Mouse (Mus musculus) CH12.LX (cell line): ENCODE results near the gene Wnt6. TPM values are rescaled to one million over a fixed set of nuclear protein-coding genes. Genes with fewer than 3 reads are reported as not detected.

Experiments used
- DNase-seq: peaks from one replicate; pipeline ENCODE4 v3.0.0-alpha.2; 2013; ENCODE audit errors: extremely low read depth
- H3K27ac ChIP-seq: 2 replicates; pipeline ENCODE4 v1.5.1; 2012; ENCODE audit warnings: low read depth, mild to moderate bottlenecking, control low read depth, moderate library complexity; ENCODE audit not compliant: insufficient read depth
- H3K27me3 ChIP-seq: replicated peaks from 2 replicates; pipeline ENCODE3; 2012; ENCODE audit warnings: inconsistent platforms
- H3K36me3 ChIP-seq, 2 experiments: replicated peaks in 1 of 2; 2 replicates each; pipeline versions ENCODE3 to v1.6.1; 2012; ENCODE audit warnings: inconsistent platforms in 1 of 2, low read length in 1 of 2, mild to moderate bottlenecking in 1 of 2, mixed read lengths in 1 of 2, moderate library complexity in 1 of 2; ENCODE audit not compliant: control insufficient read depth in 1 of 2, insufficient read depth in 1 of 2
- H3K4me1 ChIP-seq, 2 experiments: 2 replicates each; pipeline ENCODE4 v1.6.1; 2012; ENCODE audit warnings: inconsistent platforms in 1 of 2, moderate library complexity in 1 of 2; ENCODE audit not compliant: insufficient read depth in 2 of 2, control insufficient read depth in 1 of 2
- H3K4me2 ChIP-seq: 2 replicates; pipeline ENCODE4 v1.6.1; 2012; ENCODE audit warnings: low read depth, mild to moderate bottlenecking, control low read depth; ENCODE audit not compliant: poor library complexity, insufficient read depth, severe bottlenecking
- H3K4me3 ChIP-seq, 3 experiments: fragments of 150-350 bp in 1 of 3; sonication (generic) in 1 of 3; replicated peaks in 1 of 3; 2 replicates each; pipeline versions ENCODE3 to v1.5.1; 2011 to 2012; ENCODE audit warnings: low read depth in 2 of 3, low read length in 2 of 3, mild to moderate bottlenecking in 2 of 3, moderate library complexity in 2 of 3, control low read depth in 1 of 3, improper control_type of control experiment in 1 of 3, inconsistent platforms in 1 of 3, mixed read lengths in 1 of 3; ENCODE audit not compliant: poor library complexity in 1 of 3
- H3K79me2 ChIP-seq: replicated peaks from 2 replicates; pipeline ENCODE4 v1.6.1; 2012; ENCODE audit warnings: mild to moderate bottlenecking, moderate library complexity; ENCODE audit not compliant: control insufficient read depth, poor library complexity, insufficient read depth, severe bottlenecking; ENCODE audit errors: extremely low read depth
- H3K9ac ChIP-seq: 2 replicates; pipeline ENCODE4 v1.6.1; 2012; ENCODE audit warnings: low read depth, mild to moderate bottlenecking, control low read depth, moderate library complexity; ENCODE audit not compliant: insufficient read depth
- H3K9me3 ChIP-seq: replicated peaks from 2 replicates; pipeline ENCODE3; 2012; ENCODE audit warnings: low read length, inconsistent platforms, mixed read lengths
- BHLHE40 ChIP-seq: IDR thresholded peaks from 2 replicates; pipeline ENCODE4 v1.6.1; 2011; ENCODE audit warnings: mild to moderate bottlenecking, low read depth, low read length, improper control_type of control experiment
- CHD1 ChIP-seq: IDR thresholded peaks from 2 replicates; pipeline ENCODE4 v1.6.1; 2012; ENCODE audit warnings: low read depth, low read length, improper control_type of control experiment, inconsistent platforms
- CHD2 ChIP-seq: IDR thresholded peaks from 2 replicates; pipeline ENCODE4 v1.6.1; 2011; ENCODE audit warnings: low read length, improper control_type of control experiment
- CTCF ChIP-seq, 2 experiments: IDR thresholded peaks in 1 of 2; conservative IDR thresholded peaks in 1 of 2; 2 replicates each; pipeline ENCODE4 v1.5.1; 2011 to 2012; ENCODE audit warnings: low read depth in 2 of 2, low read length in 2 of 2, improper control_type of control experiment in 1 of 2, inconsistent platforms in 1 of 2, mild to moderate bottlenecking in 1 of 2, moderate library complexity in 1 of 2
- ELF1 ChIP-seq: IDR thresholded peaks from 2 replicates; pipeline ENCODE4 v1.6.1; 2014; ENCODE audit warnings: low read depth, mild to moderate bottlenecking, inconsistent platforms, low read length, improper control_type of control experiment
- EP300 ChIP-seq: IDR thresholded peaks from 2 replicates; pipeline ENCODE4 v1.6.1; 2011; ENCODE audit warnings: low read length, improper control_type of control experiment
- ETS1 ChIP-seq: conservative IDR thresholded peaks from 2 replicates; pipeline ENCODE4 v1.6.1; 2012; ENCODE audit warnings: low read depth, mild to moderate bottlenecking, inconsistent platforms, low read length, improper control_type of control experiment, moderate library complexity
- GABPA ChIP-seq: IDR thresholded peaks from 2 replicates; pipeline ENCODE4 v1.6.1; 2012; ENCODE audit warnings: low read depth, low read length, improper control_type of control experiment, inconsistent platforms; ENCODE audit not compliant: insufficient replicate concordance
- HCFC1 ChIP-seq: IDR thresholded peaks from 2 replicates; pipeline ENCODE4 v1.6.1; 2012; ENCODE audit warnings: low read depth, mild to moderate bottlenecking, inconsistent platforms, low read length, improper control_type of control experiment
- IRF4 ChIP-seq: IDR thresholded peaks from 2 replicates; pipeline ENCODE4 v1.6.1; 2014; ENCODE audit warnings: low read depth, mild to moderate bottlenecking, inconsistent platforms, low read length, improper control_type of control experiment
- JUN ChIP-seq: IDR thresholded peaks from 2 replicates; pipeline ENCODE4 v1.6.1; 2011; ENCODE audit warnings: low read depth, mild to moderate bottlenecking, low read length, improper control_type of control experiment, moderate library complexity; ENCODE audit not compliant: insufficient read depth
- JUND ChIP-seq: conservative IDR thresholded peaks from 2 replicates; pipeline ENCODE4 v1.6.1; 2011; ENCODE audit warnings: low read depth, low read length, improper control_type of control experiment
- KAT2A ChIP-seq: IDR thresholded peaks from 2 replicates; pipeline ENCODE4 v1.6.1; 2012; ENCODE audit warnings: low read length, improper control_type of control experiment, inconsistent platforms; ENCODE audit not compliant: insufficient replicate concordance
- MAFK ChIP-seq: IDR thresholded peaks from 2 replicates; pipeline ENCODE4 v1.6.1; 2011; ENCODE audit warnings: low read length, improper control_type of control experiment; ENCODE audit not compliant: insufficient replicate concordance
- MAX ChIP-seq: IDR thresholded peaks from 2 replicates; pipeline ENCODE4 v1.6.1; 2011; ENCODE audit warnings: low read length, improper control_type of control experiment
- MAZ ChIP-seq: IDR thresholded peaks from 2 replicates; pipeline ENCODE4 v1.6.1; 2012; ENCODE audit warnings: low read depth, mild to moderate bottlenecking, inconsistent platforms, low read length, improper control_type of control experiment, moderate library complexity
- MEF2A ChIP-seq: IDR thresholded peaks from 2 replicates; pipeline ENCODE4 v1.6.1; 2014; ENCODE audit warnings: low read depth, mild to moderate bottlenecking, inconsistent platforms, low read length, improper control_type of control experiment, borderline replicate concordance
- MXI1 ChIP-seq: IDR thresholded peaks from 2 replicates; pipeline ENCODE4 v1.6.1; 2011; ENCODE audit warnings: mild to moderate bottlenecking, low read depth, low read length, improper control_type of control experiment
- MYC ChIP-seq: IDR thresholded peaks from 2 replicates; pipeline ENCODE4 v1.6.1; 2011; ENCODE audit warnings: low read depth, mild to moderate bottlenecking, improper control_type of control experiment, low read length
- NELFE ChIP-seq: IDR thresholded peaks from 2 replicates; pipeline ENCODE4 v1.6.1; 2011; ENCODE audit warnings: low read depth, low read length, improper control_type of control experiment
- NRF1 ChIP-seq: IDR thresholded peaks from 2 replicates; pipeline ENCODE4 v1.6.1; 2014; ENCODE audit warnings: low read depth, mild to moderate bottlenecking, inconsistent platforms, low read length, improper control_type of control experiment, moderate library complexity
- PAX5 ChIP-seq: IDR thresholded peaks from 2 replicates; pipeline ENCODE4 v1.6.1; 2012; ENCODE audit warnings: low read length, inconsistent platforms, mixed read lengths
- POLR2A ChIP-seq: IDR thresholded peaks from 2 replicates; pipeline ENCODE4 v1.6.1; 2011; ENCODE audit warnings: low read depth, mild to moderate bottlenecking, improper control_type of control experiment, low read length
- POLR2AphosphoS2 ChIP-seq: IDR thresholded peaks from 2 replicates; pipeline ENCODE4 v1.6.1; 2011; ENCODE audit warnings: low read depth, low read length, improper control_type of control experiment
- RAD21 ChIP-seq: IDR thresholded peaks from 2 replicates; pipeline ENCODE4 v1.6.1; 2011; ENCODE audit warnings: low read depth, mild to moderate bottlenecking, low read length, improper control_type of control experiment, moderate library complexity
- RCOR1 ChIP-seq: conservative IDR thresholded peaks from 2 replicates; pipeline ENCODE4 v1.6.1; 2012; ENCODE audit warnings: low read depth, mild to moderate bottlenecking, inconsistent platforms, low read length, improper control_type of control experiment
- SIN3A ChIP-seq: IDR thresholded peaks from 2 replicates; pipeline ENCODE4 v1.6.1; 2012; ENCODE audit warnings: low read length, improper control_type of control experiment, inconsistent platforms
- SMC3 ChIP-seq: IDR thresholded peaks from 2 replicates; pipeline ENCODE4 v1.6.1; 2011; ENCODE audit warnings: low read depth, low read length, improper control_type of control experiment
- TBP ChIP-seq: conservative IDR thresholded peaks from 2 replicates; pipeline ENCODE4 v1.6.1; 2011; ENCODE audit warnings: low read depth, low read length, improper control_type of control experiment
- TCF12 ChIP-seq: IDR thresholded peaks from 2 replicates; pipeline ENCODE4 v1.6.1; 2014; ENCODE audit warnings: low read depth, mild to moderate bottlenecking, inconsistent platforms, low read length, improper control_type of control experiment
- UBTF ChIP-seq: IDR thresholded peaks from 2 replicates; pipeline ENCODE4 v1.6.1; 2012; ENCODE audit warnings: low read depth, mild to moderate bottlenecking, inconsistent platforms, low read length, improper control_type of control experiment, moderate library complexity
- USF1 ChIP-seq: IDR thresholded peaks from 2 replicates; pipeline ENCODE4 v1.6.1; 2014; ENCODE audit warnings: low read depth, mild to moderate bottlenecking, inconsistent platforms, low read length, improper control_type of control experiment
- USF2 ChIP-seq: conservative IDR thresholded peaks from 2 replicates; pipeline ENCODE4 v1.6.1; 2011; ENCODE audit warnings: low read depth, low read length, improper control_type of control experiment
- ZC3H11A ChIP-seq: IDR thresholded peaks from 2 replicates; pipeline ENCODE4 v1.6.1; 2012; ENCODE audit warnings: low read depth, mild to moderate bottlenecking, inconsistent platforms, low read length, improper control_type of control experiment
- ZKSCAN1 ChIP-seq: IDR thresholded peaks from 2 replicates; pipeline ENCODE4 v1.6.1; 2012; ENCODE audit warnings: low read depth, inconsistent platforms, low read length, improper control_type of control experiment, borderline replicate concordance
- ZMIZ1 ChIP-seq: IDR thresholded peaks from 2 replicates; pipeline ENCODE4 v1.6.1; 2012; ENCODE audit warnings: low read depth, mild to moderate bottlenecking, inconsistent platforms, low read length, improper control_type of control experiment
- ZNF384 ChIP-seq: IDR thresholded peaks from 2 replicates; pipeline ENCODE4 v1.6.1; 2012; ENCODE audit warnings: low read depth, low read length, improper control_type of control experiment, inconsistent platforms
- dilution Hi-C: fragments of 300-500 bp; cut with MboI; formaldehyde crosslinking; loops from 2 replicates; pipeline ENCODE4 v1.14.3; 2020; ENCODE audit warnings: low sequenced_read_pairs; ENCODE audit not compliant: extremely low pct_unique_long_range_greater_than_20kb, extremely low pct_ligation_motif_present
- in situ Hi-C: fragments of 300-500 bp; cut with MboI; formaldehyde crosslinking; loops from 3 replicates; pipeline ENCODE4 v1.14.3; 2019; ENCODE audit warnings: low sequenced_read_pairs, low pct_ligation_motif_present, low pct_unique_long_range_greater_than_20kb, mixed read lengths
- polyA plus RNA-seq: library from polyadenylated mRNA; unstranded; fragments of >175 nt; gene quantifications from 2 replicates; pipeline ENCODE4 v1.2.1, GENCODE M21; 2012; ENCODE audit warnings: low read depth; ENCODE audit not compliant: insufficient read length
- total RNA-seq, 2 experiments: library from RNA; depleted of rRNA; stranded (reverse); fragments of 300-350 nt in 1 of 2; fragments of >200 nt in 1 of 2; gene quantifications; 2 replicates each; pipeline ENCODE4 v1.2.3; 2012 to 2014

The Wnt6 gene
- total and polyA plus RNA-seq, 3 experiments: 0.67 to 3.4 (median 1.7) TPM

- H3K36me3 ChIP-seq: peaks cover 0 to 34% of the 10 kb centered on the region in 2 experiments
- peak; percentile 95 for DNase-seq
- H3K9me3 ChIP-seq: no peaks in the 10 kb centered on the region
- no peaks in the 10 kb centered on the region for H3K27me3 ChIP-seq
- dilution Hi-C loops: no loop called here
- in situ Hi-C loops: loop anchor here (5.0 kb wide), 1 partner anchor 34 kb away; the partner anchor contains the start of gene Wnt6
- peak overlapping the region; percentile 26 to 47 (median 30) for H3K4me3 ChIP-seq
- peaks cover 7% of the 10 kb centered on the region; the same call in 1 of the 2 replicates for H3K79me2 ChIP-seq
- H3K9ac ChIP-seq: peak overlapping the region; percentile 51; the same call in 1 of the 2 replicates
- H3K4me2 ChIP-seq: peak overlapping the region; percentile 59
- H3K4me1 ChIP-seq: peaks cover 28 to 79% of the 10 kb centered on the region in 2 experiments
- H3K27ac ChIP-seq: peak overlapping the region; percentile 79
- TF ChIP-seq TBP (no peak), MAFK (no peak), GABPA (no peak), JUND (no peak), MAZ (peak; percentile 99), ELF1 (peak; percentile 16), CHD1 (no peak), NELFE (no peak), MYC (peak; percentile 56; the same call in 1 of the 2 replicates), RAD21 (peak; percentile 20), ZKSCAN1 (no peak), MXI1 (peak; percentile 74), ZNF384 (no peak), BHLHE40 (peak; percentile 96), CTCF (conservative IDR thresholded peaks at IDR 0.05 in 1 of 2, IDR thresholded peaks at IDR 0.05 in 1 of 2; ENCODE audit: low read depth in 2 of 2, low read length in 2 of 2) (peak; percentile 21 to 62; a peak in 3 of 4 replicates), ETS1 (peak; percentile 95), ZMIZ1 (no peak; the same call in none of the 2 replicates), SMC3 (peak; percentile 25), NRF1 (peak; percentile 70), KAT2A (no peak), MAX (peak; percentile 28; the same call in 1 of the 2 replicates), RCOR1 (peak; percentile 86; the same call in 1 of the 2 replicates), MEF2A (peak; percentile 89), JUN (peak; percentile 81), POLR2A (peak; percentile 24), POLR2AphosphoS2 (peak; percentile 91), SIN3A (peak; percentile 68), CHD2 (peak; percentile 90), IRF4 (peak; percentile 94), UBTF (no peak), USF1 (no peak), HCFC1 (no peak; the same call in 1 of the 2 replicates), EP300 (peak; percentile 92), USF2 (no peak), PAX5 (no peak), TCF12 (peak; percentile 99), ZC3H11A (no peak)
Observed at GRCm38 (mm10) chr1:74806360-74807311, 34.9 kb downstream of the Wnt6 start.
